14 mouse cellular contexts compared by ENCODE assay signal in the genomic region with DNA sequence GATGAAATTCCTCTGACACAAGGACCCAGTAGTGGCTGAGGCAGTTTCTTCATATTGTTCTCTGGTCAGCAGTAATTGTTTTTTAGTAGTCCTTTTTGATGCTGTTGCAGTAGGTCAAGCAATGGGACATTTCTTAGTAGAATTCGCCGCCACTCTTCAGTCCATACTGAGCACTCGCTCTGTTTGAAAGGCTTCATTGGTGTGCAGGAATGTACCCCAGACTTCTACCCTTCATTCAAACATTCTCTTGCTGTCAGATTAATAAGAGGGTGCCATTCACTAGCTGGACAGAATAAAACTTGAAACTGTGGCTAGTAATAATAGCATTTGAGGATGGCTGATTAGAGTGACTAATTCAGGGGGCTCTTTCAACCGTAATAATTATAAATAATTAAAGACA.
"Had no signal": no experiment of that assay in that cellular context is flagged by ENCODE, and none has a peak within 500 bp of the region (broad histone marks: within the 10 kb centered on the region; RNA-seq: fewer than 3 reads in every experiment).

No protein-coding gene starts in this region.

- H3K4me3 ChIP-seq: layer of hippocampus, adult 2 months; limb, embryonic 13.5 days; midbrain, embryonic 15.5 days had no signal

- H3K9ac ChIP-seq: limb, embryonic 13.5 days; liver, embryonic 14.5 days; midbrain, embryonic 15.5 days had no signal

- H3K9me3 ChIP-seq: limb, embryonic 13.5 days; midbrain, embryonic 15.5 days had no signal

- H3K27ac ChIP-seq: kidney, postnatal 0 days; layer of hippocampus, adult 2 months; limb, embryonic 13.5 days; liver, embryonic 14.5 days; midbrain, embryonic 15.5 days had no signal

- H3K4me1 ChIP-seq: midbrain, embryonic 15.5 days had no signal

- DNase-seq: kidney, adult 8-10 months; kidney, postnatal 36 days; left cerebral cortex, postnatal 4 days; lung, adult 2 months; lung, postnatal 36 days; spleen, adult 18-20 months; thymus, adult 18-20 months; thymus, postnatal 14 days had no signal

- H3K4me2 ChIP-seq: limb, embryonic 13.5 days; midbrain, embryonic 15.5 days had no signal

- ATAC-seq: lung, postnatal 0 days; midbrain, embryonic 15.5 days had no signal

- H3K27me3 ChIP-seq: limb, embryonic 13.5 days; midbrain, embryonic 15.5 days had no signal
